Mouse (Mus musculus): ENCODE data around the gene Kank1.

Gene Kank1

GRCm38 (mm10) chr19:25431431-25431830, 194.7 kb downstream of the Kank1 start:
- POLR2A ChIA-PET = interaction anchor here in 3 of 4 experiments (0.5 to 0.9 kb wide), 3 partner anchors 24 to 903 kb away, joined by 3 to 4 read pairs (median 3); no protein-coding TSS in a partner anchor
- CTCF ChIA-PET = no interaction called here

- ChIA-PET POLR2A (interaction anchor here in 1 of 4 experiments (0.6 to 1.5 kb wide), 2 partner anchors 20 to 904 kb away, joined by 4 read pairs; no protein-coding TSS in a partner anchor), CTCF (no interaction called here)
Observed at GRCm38 (mm10) chr19:25431909-25432308, 195.1 kb downstream of the Kank1 start.

GRCm38 (mm10) chr19:25433169-25433690, 196.5 kb downstream of the Kank1 start:
- CTCF ChIA-PET = interaction anchor here in 3 of 4 experiments (0.6 to 1.3 kb wide), 3 partner anchors 14 to 18 kb away, joined by 3 to 8 read pairs (median 3); no protein-coding TSS in a partner anchor
- POLR2A ChIA-PET = interaction anchor here in 2 of 4 experiments (0.5 to 1.5 kb wide), 3 partner anchors 21 to 188 kb away, joined by 3 to 4 read pairs (median 3); no protein-coding TSS in a partner anchor

GRCm38 (mm10) chr19:25434345-25434744, 197.6 kb downstream of the Kank1 start:
- CTCF ChIA-PET = interaction anchor here in 2 of 4 experiments (0.6 to 1.7 kb wide), 3 partner anchors 17 to 1170 kb away, joined by 3 to 8 read pairs (median 3); no protein-coding TSS in a partner anchor
- POLR2A ChIA-PET = interaction anchor here in 1 of 4 experiments (0.7 to 1.1 kb wide), 2 partner anchors 18 to 90 kb away, joined by 3 to 6 read pairs; no protein-coding TSS in a partner anchor

GRCm38 (mm10) chr19:25434795-25435194, 198.0 kb downstream of the Kank1 start:
- CTCF ChIA-PET = interaction anchor here in 2 of 4 experiments (1.1 to 1.7 kb wide), 2 partner anchors 16 to 17 kb away, joined by 3 to 8 read pairs; no protein-coding TSS in a partner anchor

GRCm38 (mm10) chr19:25435412-25435811, 198.6 kb downstream of the Kank1 start:
- POLR2A ChIA-PET = interaction anchor here in 1 of 4 experiments (0.6 to 1.4 kb wide), 4 partner anchors 16 to 474 kb away, joined by 3 to 5 read pairs (median 4); partner anchors contain the start of gene Cbwd1
- CTCF ChIA-PET = interaction anchor here in 1 of 4 experiments (1.7 kb wide), 1 partner anchor 16 kb away, joined by 8 read pairs; no protein-coding TSS in a partner anchor

More at GRCm38 (mm10) chr19:25434795-25435194, 198.0 kb downstream of the Kank1 start:
- POLR2A ChIA-PET = interaction anchor here in 1 of 4 experiments (1.1 to 1.4 kb wide), 3 partner anchors 16 to 473 kb away, joined by 3 to 5 read pairs (median 4); partner anchors contain the start of gene Cbwd1

- CTCF ChIA-PET = interaction anchor here in 1 of 4 experiments (0.6 kb wide), 1 partner anchor 10 kb away, joined by 5 read pairs; no protein-coding TSS in a partner anchor
- POLR2A ChIA-PET = interaction anchor here in 1 of 4 experiments (1.2 to 1.4 kb wide), 2 partner anchors 11 to 475 kb away, joined by 3 to 4 read pairs; partner anchors contain the start of gene Cbwd1
Observed at GRCm38 (mm10) chr19:25436175-25436574, 199.4 kb downstream of the Kank1 start.

GRCm38 (mm10) chr19:25436789-25437650, 200.2 kb downstream of the Kank1 start:
- CTCF ChIA-PET = no interaction called here
- POLR2A ChIA-PET = interaction anchor here in 1 of 4 experiments (1.0 to 1.2 kb wide), 2 partner anchors 10 to 14 kb away, joined by 3 read pairs; no protein-coding TSS in a partner anchor

GRCm38 (mm10) chr19:25438246-25438645, 201.5 kb downstream of the Kank1 start:
- CTCF ChIA-PET = interaction anchor here in 1 of 4 experiments (1.1 kb wide), 1 partner anchor 13 kb away, joined by 3 read pairs; no protein-coding TSS in a partner anchor
- POLR2A ChIA-PET = no interaction called here

- ChIA-PET POLR2A (no interaction called here), CTCF (interaction anchor here in 1 of 4 experiments (1.0 to 2.0 kb wide), 2 partner anchors 11 to 196 kb away, joined by 3 to 6 read pairs; no protein-coding TSS in a partner anchor)
Observed at GRCm38 (mm10) chr19:25439807-25440206, 203.0 kb downstream of the Kank1 start.

- ChIA-PET CTCF (no interaction called here), POLR2A (no interaction called here)
Observed at GRCm38 (mm10) chr19:25440736-25441135, 204.0 kb downstream of the Kank1 start.

GRCm38 (mm10) chr19:25445054-25445453, 208.3 kb downstream of the Kank1 start:
- POLR2A ChIA-PET = no interaction called here

GRCm38 (mm10) chr19:25445842-25446241, 209.1 kb downstream of the Kank1 start:
- POLR2A ChIA-PET = interaction anchor here in 1 of 4 experiments (1.8 kb wide), 1 partner anchor 104 kb away, joined by 4 read pairs; no protein-coding TSS in a partner anchor
- CTCF ChIA-PET = interaction anchor here (0.6 to 2.2 kb wide), 8 partner anchors 10 to 339 kb away, joined by 3 to 10 read pairs (median 5); no protein-coding TSS in a partner anchor

More at GRCm38 (mm10) chr19:25445054-25445453, 208.3 kb downstream of the Kank1 start:
- CTCF ChIA-PET = interaction anchor here in 1 of 4 experiments (0.6 to 1.6 kb wide), 2 partner anchors 104 to 183 kb away, joined by 3 to 10 read pairs; no protein-coding TSS in a partner anchor

GRCm38 (mm10) chr19:25446683-25447082, 209.9 kb downstream of the Kank1 start:
- POLR2A ChIA-PET = interaction anchor here in 1 of 4 experiments (1.1 to 1.8 kb wide), 2 partner anchors 10 to 104 kb away, joined by 3 to 4 read pairs; no protein-coding TSS in a partner anchor
- CTCF ChIA-PET = interaction anchor here (0.6 to 2.2 kb wide), 6 partner anchors 19 to 339 kb away, joined by 3 to 10 read pairs (median 6); no protein-coding TSS in a partner anchor

GRCm38 (mm10) chr19:25447373-25447772, 210.6 kb downstream of the Kank1 start:
- ChIA-PET CTCF (interaction anchor here in 2 of 4 experiments (0.6 to 2.2 kb wide), 4 partner anchors 15 to 189 kb away, joined by 3 to 7 read pairs (median 4); no protein-coding TSS in a partner anchor), POLR2A (interaction anchor here in 1 of 4 experiments (1.1 to 1.8 kb wide), 2 partner anchors 11 to 105 kb away, joined by 3 to 4 read pairs; no protein-coding TSS in a partner anchor)

- ChIA-PET CTCF (interaction anchor here (0.5 to 2.7 kb wide), 100 partner anchors 9 to 1244 kb away, joined by 3 to 32 read pairs (median 4); partner anchors contain the start of genes Cbwd1 (in 2 of the 4) and Dmrt3 (in 1 of the 4)), POLR2A (interaction anchor here (0.6 to 1.7 kb wide), 15 partner anchors 12 to 489 kb away, joined by 3 to 5 read pairs (median 3); partner anchors contain the start of gene Cbwd1 (in 1 of the 4))
Observed at GRCm38 (mm10) chr19:25450869-25451629, 214.3 kb downstream of the Kank1 start.

- ChIA-PET POLR2A (no interaction called here), CTCF (interaction anchor here in 1 of 4 experiments (1.1 to 1.3 kb wide), 2 partner anchors 64 to 109 kb away, joined by 3 read pairs; no protein-coding TSS in a partner anchor)
Observed at GRCm38 (mm10) chr19:25453146-25453545, 216.4 kb downstream of the Kank1 start.

Data from embryonic stem cell, embryonic (primary cell).